Comparison of ENCODE assay signal across 8 mouse cellular contexts in genomic region chr3:142620111-142620955, GRCm38 (mm10). TPM values are rescaled to one million over a fixed set of nuclear protein-coding genes. Genes with fewer than 3 reads are reported as not detected.
DNase-seq lines count a peak whose midpoint lies in the region; ATAC-seq lines count a peak whose summit lies in the region.

TSS of gene Gbp2 (plus strand) at chr3:142620602.

- peaks cover 4% of the 10 kb centered on the region; the same call in 1 of the 2 replicates for H3K4me1 ChIP-seq in lung, embryonic 16.5 days (replicated peaks; ENCODE audit: control insufficient read depth, insufficient read depth, low read length)
- H3K4me1 ChIP-seq in midbrain, embryonic 13.5 days (replicated peaks) = no peaks in the 10 kb centered on the region

- peak; percentile 75 for DNase-seq in 3134 (ENCODE audit: extremely low read depth, insufficient read length, low spot score)
- peak; percentile 7 to 24 for DNase-seq in thymus, postnatal 10 days (ENCODE audit: low spot score in 2 of 2)
- DNase-seq in right cerebral cortex, postnatal 14 days = no peak

- 20% methylated on average over 4 of the region's 4 CpGs for WGBS in lung, embryonic 16.5 days
- 80% methylated on average over 4 of the region's 4 CpGs for WGBS in midbrain, embryonic 13.5 days

- no peaks in the 10 kb centered on the region for H3K27me3 ChIP-seq in lung, embryonic 16.5 days (ENCODE audit: control insufficient read depth, insufficient read depth, low read depth, low read length)
- no peaks in the 10 kb centered on the region for H3K27me3 ChIP-seq in midbrain, embryonic 13.5 days

- H3K9ac ChIP-seq in lung, embryonic 16.5 days (ENCODE audit: low read length) = peak within 1 kb of the TSS; percentile 59
- H3K9ac ChIP-seq in midbrain, embryonic 13.5 days (replicated peaks) = no peak within 1 kb of the TSS

- peak within 1 kb of the TSS; percentile 50 for H3K4me3 ChIP-seq in lung, embryonic 16.5 days (ENCODE audit: low read length)
- no peak within 1 kb of the TSS for H3K4me3 ChIP-seq in midbrain, embryonic 13.5 days (replicated peaks)

- H3K36me3 ChIP-seq in lung, embryonic 16.5 days (ENCODE audit: control insufficient read depth, insufficient read depth, low read length) = no peaks in the 10 kb centered on the region
- no peaks in the 10 kb centered on the region for H3K36me3 ChIP-seq in midbrain, embryonic 13.5 days

- H3K9me3 ChIP-seq in lung, embryonic 16.5 days (ENCODE audit: control insufficient read depth, low read length) = no peaks in the 10 kb centered on the region
- no peaks in the 10 kb centered on the region for H3K9me3 ChIP-seq in midbrain, embryonic 13.5 days

- H3K4me2 ChIP-seq in lung, embryonic 16.5 days (ENCODE audit: low read depth, low read length) = peak within 1 kb of the TSS; percentile 65
- no peak within 1 kb of the TSS for H3K4me2 ChIP-seq in midbrain, embryonic 13.5 days (replicated peaks)

- H3K27ac ChIP-seq in lung, embryonic 16.5 days (ENCODE audit: low read length) = peak within 1 kb of the TSS; percentile 63
- no peak within 1 kb of the TSS for H3K27ac ChIP-seq in midbrain, embryonic 13.5 days

- ATAC-seq in CD4-positive, CD25-positive, alpha-beta regulatory T cell, adult 4 months = peak; percentile 53
- ATAC-seq in common myeloid progenitor, adult 5-6 weeks (replicated peaks; ENCODE audit: low read depth, poor library complexity, severe bottlenecking) = peak; percentile 56
- peak; percentile 54 for ATAC-seq in inflammation-experienced regulatory T-cells, adult 6 months
- ATAC-seq in lung, embryonic 16.5 days (ENCODE audit: low read depth) = peak; percentile 85
- ATAC-seq in midbrain, embryonic 13.5 days = no peak

RNA-seq across cellular contexts. Expression of gene Gbp2, which starts in this region (rescaled TPM):
- 100 to 1,000 TPM; 157 to 166 TPM for polyA plus RNA-seq in CD4-positive, CD25-positive, alpha-beta regulatory T cell, adult 4 months (2017; shearing (Covaris generic))
- total RNA-seq in common myeloid progenitor, adult 5-6 weeks (2017) = 16.2 and 19.8 TPM in 2 replicates
- polyA plus RNA-seq in inflammation-experienced regulatory T-cells, adult 6 months (2017; shearing (Covaris generic)) = 100 to 1,000 TPM; 114 to 125 (median 118) TPM
- polyA plus RNA-seq in lung, embryonic 16.5 days (2015; fragmentation: Nextera tagmentation; extraction: Ambion mirVana) = 3.0 and 3.1 TPM in 2 replicates
- polyA plus RNA-seq in midbrain, embryonic 13.5 days (2015; fragmentation: Nextera tagmentation; extraction: Ambion mirVana) = 0.23 and 0.30 TPM in 2 replicates

Comparison
In these comparisons a context has a peak if more than half of its experiments do, and no peak if none do; other contexts are left out.
1. RNA of gene Gbp2 (polyA plus RNA-seq): 157 to 166 TPM in CD4-positive, CD25-positive, alpha-beta regulatory T cell, adult 4 months and 114 to 125 TPM in inflammation-experienced regulatory T-cells, adult 6 months; 3.0 to 3.1 TPM in lung, embryonic 16.5 days and 0.23 to 0.30 TPM in midbrain, embryonic 13.5 days; every median in the first group is over 10 times any median in the second.